Mouse (Mus musculus) adrenal gland, postnatal 4 days (tissue): ENCODE data around the gene Plcb4. TPM values are rescaled to one million over a fixed set of nuclear protein-coding genes. Genes with fewer than 3 reads are reported as not detected.

ENCODE experiments used
- DNase-seq, 2 experiments: peaks; one replicate each; pipeline ENCODE4 v3.0.0; 2021 to 2022; ENCODE audit warnings: low spot score in 2 of 2, mixed read lengths in 2 of 2
- total RNA-seq, 2 experiments: library from RNA; stranded (reverse); gene quantifications; 2 replicates each; pipeline ENCODE4 v1.2.3; 2021

Plcb4 gene
- total RNA-seq, 2 experiments from 2014 or later = 55.1 to 60.8 TPM

DNA sequence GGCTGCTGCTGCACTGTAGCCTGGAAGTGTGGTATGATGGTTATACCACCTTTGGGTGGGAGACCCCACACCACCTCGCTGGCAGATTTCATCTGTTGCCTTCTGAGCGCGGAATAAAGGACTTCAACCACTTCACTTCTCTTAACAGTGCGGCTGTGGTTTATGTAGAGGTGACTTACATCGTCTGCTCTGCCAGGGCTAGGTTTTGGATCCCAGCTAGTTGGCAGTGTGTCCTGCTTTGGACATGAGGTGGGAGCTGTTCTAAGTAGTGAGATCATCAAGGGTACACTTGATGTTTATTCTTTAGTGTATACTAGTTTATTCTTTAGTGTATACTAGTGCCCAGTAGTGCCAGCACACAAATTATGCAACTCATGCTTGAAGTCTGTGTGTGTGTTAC lies 97.0 kb downstream of the Plcb4 start:
- DNase-seq = no peak

DNA sequence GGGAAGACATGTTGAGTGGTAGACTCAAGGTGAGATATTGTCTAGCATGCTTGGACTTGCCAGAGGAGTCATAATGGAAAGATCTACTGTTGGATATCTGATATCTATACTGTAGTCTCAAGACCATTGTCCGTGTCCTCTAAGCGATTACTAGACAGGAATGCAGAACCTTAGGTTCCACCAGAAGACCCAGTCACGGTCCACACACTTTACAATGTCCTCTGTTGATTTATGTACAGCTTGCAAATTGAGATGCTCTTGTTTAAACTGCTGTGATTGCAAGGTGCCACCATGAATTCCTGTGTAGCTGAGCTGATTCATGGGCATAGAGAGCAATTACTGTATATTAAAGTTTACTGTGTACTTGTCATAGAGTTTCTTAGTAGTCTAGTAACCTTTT lies 98.7 kb downstream of the Plcb4 start:
- DNase-seq = no peak

DNA sequence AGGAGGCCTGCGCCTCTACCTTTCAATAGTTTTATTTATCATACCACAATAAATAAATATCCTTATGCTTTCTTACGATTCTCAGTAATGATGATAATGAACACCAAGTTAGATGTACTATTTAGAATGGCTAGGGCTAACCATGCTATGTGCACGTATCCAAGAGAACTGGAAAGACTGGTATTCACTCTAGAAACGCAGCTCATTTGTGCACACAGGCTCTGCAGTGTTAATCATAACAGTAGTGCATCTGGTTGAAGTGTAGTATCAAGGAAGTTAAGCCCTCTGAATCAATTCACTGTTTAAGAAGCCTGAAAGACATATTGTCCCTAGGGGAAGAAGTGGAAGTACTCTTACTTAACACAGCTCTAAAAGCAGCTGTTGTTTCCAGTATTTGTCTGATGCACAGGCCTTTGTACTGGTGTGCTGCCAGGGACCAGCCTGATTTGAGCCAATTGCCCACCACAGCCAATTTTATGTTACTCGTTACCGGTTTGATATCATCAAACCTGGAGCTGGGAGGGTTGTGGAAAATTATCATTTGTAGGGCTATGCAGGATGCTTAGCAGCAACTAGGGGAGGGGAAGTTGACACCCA lies 100.8 kb downstream of the Plcb4 start:
- no peak for DNase-seq

DNA sequence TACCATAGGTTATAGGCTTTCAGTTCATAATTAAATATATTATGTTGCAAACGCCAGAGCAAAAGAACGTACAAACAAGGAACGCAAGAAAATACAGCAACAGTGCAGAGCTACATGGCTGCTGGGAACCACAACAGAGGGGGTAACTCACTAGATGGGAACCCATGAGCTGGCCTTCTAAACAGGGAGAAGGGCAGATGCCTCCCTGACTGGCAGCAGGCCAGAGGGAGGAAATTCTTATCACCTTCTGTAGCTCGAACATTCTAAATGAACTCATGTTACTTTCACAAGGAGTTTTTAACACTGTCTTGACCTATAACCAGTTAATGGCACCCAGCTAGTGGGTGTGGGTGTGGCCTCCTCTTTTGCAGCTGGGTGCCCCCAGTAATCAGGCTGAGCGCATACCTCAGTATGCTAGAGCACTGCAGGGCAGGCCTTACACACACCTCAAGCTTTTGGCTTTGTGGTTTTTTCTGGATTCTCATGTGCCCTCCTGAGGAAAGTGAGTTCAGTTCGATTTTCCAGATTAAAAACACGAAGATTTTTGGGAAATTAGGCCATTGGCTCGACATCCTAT lies 102.5 kb downstream of the Plcb4 start:
- DNase-seq = no peak

DNA sequence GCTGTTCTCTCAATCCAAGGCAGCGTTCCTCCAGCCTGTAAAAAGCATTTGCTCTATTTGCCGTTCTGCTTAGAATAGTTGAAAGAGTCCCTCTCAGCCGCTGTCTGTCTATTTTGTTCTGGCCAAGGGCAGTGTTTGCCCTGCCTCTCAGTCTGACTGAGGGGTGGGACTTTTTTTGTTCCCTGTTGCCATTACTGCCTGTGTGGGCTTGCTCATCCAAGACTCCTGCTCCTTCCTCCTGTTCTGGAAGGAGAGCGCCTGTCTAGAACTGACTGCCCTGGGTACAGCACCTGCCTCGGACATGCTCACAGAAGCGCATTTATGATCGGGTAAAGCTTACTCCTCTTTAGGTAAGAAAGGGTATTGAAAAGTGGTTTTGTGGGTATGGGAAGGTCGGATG lies 105.9 kb downstream of the Plcb4 start:
- no peak for DNase-seq

DNA sequence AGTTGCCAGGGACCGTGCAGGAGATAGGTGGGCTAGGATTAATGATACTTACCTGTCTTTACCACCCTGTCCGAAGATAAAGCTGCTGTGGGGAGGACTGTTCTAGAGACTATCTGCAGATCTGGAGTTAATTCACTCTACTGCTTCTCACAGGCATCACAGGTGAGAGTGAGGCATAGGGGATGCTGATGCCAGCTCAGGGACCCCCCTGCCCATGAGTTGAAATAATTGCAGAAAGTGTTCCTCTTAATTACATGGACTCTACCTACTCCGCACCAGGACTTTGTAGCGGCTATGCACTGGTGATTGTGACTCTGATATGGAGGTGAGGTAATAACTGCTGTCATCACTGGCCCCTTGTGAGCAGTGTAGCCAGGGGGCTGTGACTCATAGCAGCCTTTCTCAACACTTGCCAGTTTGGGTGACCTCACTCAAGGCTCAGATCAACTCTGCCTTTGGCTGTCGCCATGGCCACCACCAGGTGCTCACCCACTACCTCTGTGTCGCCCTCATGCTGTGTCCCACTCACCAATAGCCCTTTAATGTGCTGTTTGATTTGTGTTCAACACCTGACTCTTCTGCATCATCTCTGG lies 107.8 kb downstream of the Plcb4 start:
- no peak for DNase-seq

DNA sequence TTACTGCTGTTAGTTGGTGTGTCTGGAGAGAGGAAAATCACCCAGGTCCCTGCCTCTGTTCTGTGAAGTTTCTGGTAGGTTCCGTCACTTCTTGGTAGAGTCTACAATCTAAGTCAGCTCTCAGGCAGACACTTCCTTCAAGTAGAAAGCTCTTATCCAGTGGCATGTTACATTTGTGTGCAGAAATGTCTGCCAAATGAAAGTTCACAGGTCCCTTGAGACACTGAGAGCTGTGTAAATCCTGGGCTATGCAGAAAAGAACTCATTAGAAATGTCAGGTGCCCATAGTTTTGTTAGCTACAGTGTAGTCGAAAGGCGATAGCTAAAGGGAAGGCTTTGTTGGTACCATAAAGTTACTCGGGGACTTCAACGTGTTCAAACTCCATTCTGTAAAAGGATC lies 108.7 kb downstream of the Plcb4 start:
- no peak for DNase-seq

DNA sequence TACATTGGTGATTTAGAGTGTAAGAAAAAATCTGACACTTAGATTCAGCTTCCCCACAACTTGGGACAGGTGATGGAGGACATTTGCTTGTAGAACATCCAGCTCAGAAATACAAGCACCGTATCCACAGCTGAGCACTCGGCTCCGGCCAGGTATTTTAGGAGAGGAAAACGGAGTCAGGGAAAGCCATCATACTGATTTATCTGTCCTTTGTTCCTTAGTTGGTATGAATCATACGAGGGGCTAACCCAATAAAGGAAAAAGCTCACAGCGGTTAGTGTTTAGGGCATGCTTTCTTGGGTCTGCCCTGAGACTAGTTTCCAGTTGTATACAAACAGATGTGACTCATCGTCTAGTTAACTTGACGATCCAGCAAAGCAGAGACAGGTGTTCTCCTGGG lies 110.9 kb downstream of the Plcb4 start:
- DNase-seq = no peak

DNA sequence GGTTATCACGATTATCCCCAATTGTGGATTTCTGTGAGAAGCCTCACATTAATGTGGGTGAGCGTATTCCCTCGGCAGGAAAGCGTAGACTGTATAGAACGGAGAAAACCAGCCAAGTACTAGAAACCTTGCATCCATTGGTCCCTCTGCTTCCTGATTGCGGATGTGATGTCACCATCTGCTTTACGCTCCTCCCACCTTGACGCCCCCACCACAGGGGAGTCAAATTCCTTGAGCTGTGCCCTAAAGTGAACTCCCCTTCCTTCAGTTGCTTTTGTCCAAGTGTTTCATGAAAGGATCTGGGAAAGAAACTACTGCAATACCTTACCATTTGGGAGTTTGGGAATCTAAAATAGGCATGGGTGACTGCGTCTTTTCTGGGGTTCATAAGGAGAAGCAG lies 111.4 kb downstream of the Plcb4 start:
- DNase-seq = no peak

DNA sequence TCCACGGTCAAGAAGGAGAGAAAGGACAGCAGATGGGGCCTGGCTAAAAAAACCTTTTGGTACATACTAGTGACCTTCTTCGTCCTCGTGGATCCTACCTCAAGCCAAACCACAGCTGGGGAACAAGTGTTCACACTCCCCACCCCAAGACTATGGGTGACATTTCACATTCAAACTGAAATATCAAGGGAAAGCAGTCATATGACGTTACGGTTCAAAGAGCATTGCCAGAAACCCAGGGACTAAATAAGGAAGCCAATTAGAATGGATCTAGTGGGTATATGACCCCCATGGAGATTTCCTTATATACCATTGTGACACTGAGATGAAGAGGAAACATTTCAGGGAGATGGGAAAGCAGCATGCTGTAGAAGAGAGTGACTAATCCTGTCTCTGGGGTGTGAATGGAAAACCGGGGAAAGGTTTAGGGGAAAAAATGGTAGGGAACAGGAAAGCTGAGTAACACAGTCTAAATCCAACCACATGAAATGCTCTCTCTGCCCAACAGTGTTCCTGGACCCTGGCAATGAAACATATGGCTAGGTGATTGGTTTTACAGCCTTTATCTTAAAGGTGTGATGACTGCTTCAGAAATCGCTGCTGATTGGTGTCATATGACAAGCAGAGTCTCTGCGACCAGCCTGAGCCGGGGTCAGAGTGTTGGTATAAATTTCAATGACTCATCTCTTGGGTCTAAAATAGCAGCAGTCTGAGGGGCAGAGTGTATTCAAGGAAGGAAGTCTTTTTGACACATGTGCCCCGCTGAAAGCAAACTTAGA lies 114.6 kb downstream of the Plcb4 start:
- DNase-seq = no peak

DNA sequence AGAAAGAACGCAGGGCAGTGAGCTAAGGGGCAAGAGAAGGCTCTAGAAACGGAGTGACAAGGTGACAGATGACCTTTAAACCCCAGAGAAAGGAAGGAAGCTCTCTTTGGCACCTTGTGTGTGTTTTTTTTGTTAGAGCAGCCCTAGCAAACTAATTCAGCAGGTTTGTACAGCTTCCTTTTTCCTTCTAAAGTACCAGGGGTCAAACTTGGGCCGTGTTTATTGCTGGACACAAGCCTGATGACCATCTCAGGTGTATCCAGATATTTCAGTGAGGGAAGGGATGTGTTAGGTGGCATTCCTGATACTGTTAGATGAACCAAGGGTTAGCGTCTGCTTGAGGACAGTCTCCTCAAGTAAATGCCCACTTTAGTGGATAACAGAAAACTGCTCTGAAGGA lies 116.2 kb downstream of the Plcb4 start:
- DNase-seq = no peak

DNA sequence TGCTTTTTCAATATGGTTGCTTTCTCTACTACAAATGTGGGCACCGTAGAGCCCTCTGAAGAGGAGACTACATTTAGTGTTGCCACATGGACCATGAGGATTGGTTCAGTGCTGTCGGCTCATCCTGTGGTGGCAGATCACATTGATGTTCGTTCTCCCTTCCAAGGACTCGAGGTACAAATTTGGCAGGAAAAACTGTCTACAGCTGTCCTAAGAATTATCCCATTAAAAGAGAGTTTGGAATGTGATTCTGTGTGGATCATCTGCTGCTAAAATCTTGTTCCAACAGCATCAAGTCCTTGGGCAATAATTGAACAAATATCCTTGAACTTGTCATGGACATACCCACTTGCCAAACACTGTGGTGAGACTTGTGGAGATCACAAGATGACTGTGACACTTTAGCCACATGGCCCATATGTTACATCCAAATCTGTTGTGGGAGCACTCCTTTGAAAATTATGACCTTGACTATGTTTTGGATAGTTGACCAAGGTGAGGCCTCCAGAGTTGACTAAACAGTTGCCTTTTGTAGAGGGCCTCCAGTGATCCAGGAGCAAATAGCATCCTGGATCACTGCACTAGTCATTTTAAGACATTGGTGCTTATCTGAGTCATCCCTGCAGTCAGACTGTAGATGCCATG lies 117.4 kb downstream of the Plcb4 start:
- DNase-seq = no peak

DNA sequence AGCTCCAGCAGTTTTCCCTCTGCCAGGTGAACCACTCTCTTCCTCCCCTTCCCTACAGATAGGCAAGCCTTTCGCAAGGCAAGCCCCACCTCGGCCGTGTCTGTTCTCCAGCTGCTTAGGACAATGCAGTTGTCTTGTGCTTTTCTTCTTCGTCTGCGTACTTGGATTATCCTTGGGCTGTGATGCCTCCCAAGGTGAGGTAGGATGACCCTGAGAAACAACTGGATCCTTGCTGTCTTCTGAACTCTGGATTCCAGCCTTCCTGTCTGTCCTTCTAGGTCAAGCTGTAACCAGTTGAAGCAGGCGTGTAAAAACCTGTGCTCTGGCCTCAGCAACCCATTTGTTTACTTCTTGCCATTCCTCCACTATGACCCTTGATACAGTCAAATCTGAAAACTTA lies 122.6 kb downstream of the Plcb4 start:
- no peak for DNase-seq

DNA sequence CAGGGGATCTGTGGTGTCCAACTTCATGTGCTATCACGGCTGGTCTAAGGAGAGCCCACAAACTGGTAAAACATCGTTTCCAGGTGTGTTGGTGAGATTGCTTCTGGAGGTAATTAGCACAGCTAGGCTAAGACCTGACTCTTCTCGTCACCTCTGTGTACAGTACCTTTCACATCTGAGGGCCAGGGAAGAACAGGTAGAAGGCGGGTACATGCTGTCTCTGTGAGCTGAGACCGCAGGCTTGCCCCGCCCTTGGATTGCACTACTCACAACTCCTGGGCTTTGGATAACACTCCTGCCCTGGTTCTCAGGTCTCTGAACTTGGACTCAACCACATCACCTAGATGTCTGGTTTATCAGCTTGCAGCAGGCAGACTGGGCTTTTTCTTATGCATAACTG lies 128.6 kb downstream of the Plcb4 start:
- no peak for DNase-seq

DNA sequence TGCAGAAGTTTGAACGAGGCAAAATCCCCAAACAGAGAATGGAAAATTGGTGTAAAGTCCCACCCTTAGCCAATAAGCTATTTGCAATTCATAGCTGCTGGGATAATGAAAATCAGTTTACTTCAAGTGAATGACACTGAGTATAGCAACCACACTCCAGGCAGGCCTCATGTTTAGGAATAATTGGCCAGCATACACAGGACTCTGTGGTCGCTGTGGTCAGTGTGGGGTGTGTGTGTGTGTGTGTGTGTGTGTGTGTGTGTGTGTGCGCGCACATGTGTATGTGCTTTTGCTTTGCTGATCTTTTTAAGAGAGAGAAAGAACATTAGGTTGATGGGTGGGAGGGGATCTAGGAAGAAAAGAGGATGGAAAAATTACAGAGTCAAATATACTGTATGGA lies 134.1 kb downstream of the Plcb4 start:
- no peak for DNase-seq

DNA sequence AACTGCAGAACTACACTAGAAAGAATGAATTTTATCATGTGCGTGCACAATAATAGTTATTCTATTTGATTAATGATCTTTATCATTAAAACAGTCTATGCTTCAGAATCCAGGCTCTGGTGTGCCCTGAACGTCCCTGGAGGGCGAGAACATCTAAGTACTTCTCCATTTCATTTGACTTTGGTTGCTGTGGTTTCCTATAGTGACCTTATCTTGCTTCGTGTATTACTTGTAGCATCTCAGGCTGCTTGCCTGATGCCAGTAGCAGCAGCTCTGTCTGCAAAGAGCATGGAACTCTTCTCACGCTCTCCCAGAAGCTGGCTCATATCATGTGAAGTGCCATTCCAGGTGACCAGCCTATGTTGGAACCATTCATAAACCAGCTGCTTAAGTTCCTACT lies 137.9 kb downstream of the Plcb4 start:
- no peak for DNase-seq

DNA sequence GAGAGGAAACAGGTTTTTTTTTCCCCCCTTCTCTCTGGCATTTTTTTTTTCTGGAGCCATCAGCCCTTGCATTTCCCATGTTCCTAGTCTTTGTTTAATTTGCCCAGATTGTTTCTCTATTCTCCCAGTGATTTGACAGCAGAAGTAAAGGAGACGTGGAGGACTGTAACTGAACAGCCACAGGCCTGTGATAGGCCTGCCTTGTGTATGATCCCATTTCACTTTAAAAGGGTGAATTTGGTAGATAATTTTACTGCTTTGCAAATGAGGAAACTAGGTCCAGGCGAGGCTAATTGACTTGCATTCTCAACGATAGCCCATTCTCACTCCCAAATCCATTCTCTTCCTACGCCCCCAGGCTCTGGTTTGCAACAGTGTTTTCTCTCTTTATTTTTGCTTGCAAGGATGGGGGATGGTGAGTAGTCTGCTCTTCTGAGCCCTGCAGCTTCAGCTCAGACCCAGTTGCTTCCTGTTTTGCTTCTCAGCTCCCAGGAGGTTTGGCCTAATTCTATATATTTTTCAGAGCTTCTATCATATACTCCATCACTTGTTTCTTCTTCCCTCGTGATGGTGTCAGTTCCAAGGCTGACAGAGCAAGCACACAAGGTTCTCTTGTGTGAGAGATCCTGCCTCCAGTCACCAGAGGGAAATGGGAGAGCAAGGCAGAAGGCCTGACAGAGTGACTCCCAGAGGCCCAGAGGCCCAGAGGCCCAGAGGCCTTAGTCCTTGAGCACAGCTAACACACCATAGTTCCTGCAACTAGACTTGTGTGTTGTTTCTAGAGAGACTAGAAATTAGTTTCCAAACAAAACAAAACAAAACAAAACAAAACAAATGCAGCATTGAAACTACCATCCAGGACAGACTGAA lies 139.1 kb downstream of the Plcb4 start:
- DNase-seq = no peak

DNA sequence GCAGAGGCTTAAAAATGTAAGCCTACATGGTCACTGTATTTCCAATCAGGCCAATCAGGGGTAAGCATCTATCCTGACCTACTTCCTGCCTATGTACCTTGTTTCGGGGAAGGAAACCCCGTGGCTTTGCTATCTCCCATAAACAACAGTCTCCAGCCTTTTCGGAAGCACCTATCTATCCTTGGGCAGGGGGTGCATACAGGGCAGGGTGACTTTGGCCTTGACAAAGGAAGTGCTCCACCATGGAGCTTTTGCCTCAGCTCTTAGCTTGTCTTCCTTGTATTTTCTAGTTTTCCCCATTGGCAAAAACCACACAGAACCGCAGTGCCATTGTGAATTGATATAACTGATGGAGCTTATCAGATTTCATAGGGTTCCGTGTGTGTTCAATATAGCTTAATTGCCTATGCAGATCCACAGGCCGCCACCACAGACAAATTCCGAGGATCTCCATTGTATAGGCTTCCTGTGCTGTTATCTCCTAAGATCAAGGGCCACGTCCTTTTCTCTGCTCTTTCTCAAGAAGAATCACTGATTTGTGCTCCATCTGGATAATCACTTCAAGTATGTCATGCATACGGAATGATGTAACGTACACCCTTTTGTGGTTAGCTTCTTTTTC lies 140.4 kb downstream of the Plcb4 start:
- no peak for DNase-seq

DNA sequence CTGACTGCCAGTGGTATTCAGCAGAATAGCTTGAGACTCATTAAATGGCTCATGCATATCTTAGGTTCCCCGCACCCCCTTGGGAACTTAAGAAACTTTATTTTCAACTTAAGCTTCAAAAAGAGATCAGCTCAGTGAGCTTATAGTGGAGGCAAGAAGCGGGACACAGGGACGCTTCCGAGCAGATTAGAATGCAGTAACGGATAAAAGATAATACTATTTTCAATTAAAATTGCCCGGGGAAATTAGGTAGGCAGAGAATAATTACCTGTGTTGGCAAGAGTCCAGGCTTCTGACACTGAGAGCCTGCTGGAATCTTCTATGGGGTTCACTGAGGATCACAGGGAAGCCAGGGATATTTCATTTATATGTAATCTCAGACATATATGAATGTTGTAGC lies 141.6 kb downstream of the Plcb4 start:
- DNase-seq = no peak

DNA sequence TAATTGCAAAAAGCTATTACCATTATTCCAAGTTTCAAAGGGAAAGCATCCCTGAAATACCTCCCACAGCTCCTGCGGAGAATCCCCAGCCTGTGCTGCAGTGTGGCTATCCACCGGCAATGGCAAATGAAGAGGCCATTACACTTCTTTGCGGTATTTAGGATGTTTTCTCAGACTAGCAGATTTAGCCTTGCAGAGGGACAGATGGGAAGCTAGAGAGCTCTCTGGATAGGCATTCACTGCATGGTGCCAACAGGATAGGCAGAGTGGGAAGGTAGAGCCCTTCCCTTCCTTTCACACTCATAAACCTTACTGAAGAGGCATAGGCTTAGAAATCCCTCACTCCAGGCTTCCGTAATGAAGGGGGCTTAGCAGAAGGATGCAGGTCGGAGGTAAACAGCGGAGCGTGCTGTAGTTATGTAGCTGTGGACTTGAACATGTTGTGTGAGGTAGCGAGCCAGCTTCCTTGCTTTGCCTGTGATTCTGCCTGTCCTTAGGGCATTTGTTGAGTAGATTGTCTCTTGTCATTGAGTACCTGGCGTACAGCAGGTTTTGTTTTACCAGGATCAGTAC lies 144.2 kb downstream of the Plcb4 start:
- DNase-seq = no peak
